Mouse (Mus musculus): ENCODE results near the gene Tmigd3. TPM values are rescaled to one million over a fixed set of nuclear protein-coding genes. Genes with fewer than 3 reads are reported as not detected.
"Not testable (repeated sequence)": the region's sequence is repeated elsewhere in the genome, so short reads cannot be mapped to it uniquely, and the experiment has no call there.

Tmigd3 gene
- polyA plus RNA-seq, 1 experiment: not detected

- H3K4me3 ChIP-seq (ENCODE audit: insufficient read depth, low read length): peak overlapping the region; percentile 16; the same call in 1 of the 2 replicates
- TF ChIP-seq CTCF (IDR thresholded peaks at IDR 0.05; ENCODE audit: low read depth, low read length) (no peak), POLR2A (IDR thresholded peaks at IDR 0.05; ENCODE audit: borderline replicate concordance, low read depth, low read length) (no peak)
- peaks cover 37% of the 10 kb centered on the region for H3K4me1 ChIP-seq (ENCODE audit: control insufficient read depth, insufficient read depth, low read length)
- peak overlapping the region; percentile 48 for H3K27ac ChIP-seq (ENCODE audit: insufficient read depth, low read depth, low read length)
These were observed 40.0 kb downstream of the Tmigd3 start for GRCm38 (mm10) chr3:105910519-105911190.

- Histone ChIP-seq H3K27ac (ENCODE audit: insufficient read depth, low read depth, low read length) (no peak overlapping the region), H3K4me3 (ENCODE audit: insufficient read depth, low read length) (no peak overlapping the region), H3K4me1 (ENCODE audit: control insufficient read depth, insufficient read depth, low read length) (peaks cover 37% of the 10 kb centered on the region)
- TF ChIP-seq CTCF (IDR thresholded peaks at IDR 0.05; ENCODE audit: low read depth, low read length) (no peak), POLR2A (IDR thresholded peaks at IDR 0.05; ENCODE audit: borderline replicate concordance, low read depth, low read length) (no peak)
These were observed 41.6 kb downstream of the Tmigd3 start for GRCm38 (mm10) chr3:105912097-105912880.

- no peak overlapping the region for H3K4me3 ChIP-seq (ENCODE audit: insufficient read depth, low read length)
- no peak overlapping the region; the same call in none of the 2 replicates for H3K27ac ChIP-seq (ENCODE audit: insufficient read depth, low read depth, low read length)
- TF ChIP-seq POLR2A (IDR thresholded peaks at IDR 0.05; ENCODE audit: borderline replicate concordance, low read depth, low read length): no peak
- no peak for TF ChIP-seq CTCF (IDR thresholded peaks at IDR 0.05; ENCODE audit: low read depth, low read length)
- H3K4me1 ChIP-seq (ENCODE audit: control insufficient read depth, insufficient read depth, low read length): peaks cover 44% of the 10 kb centered on the region
These were observed 43.4 kb downstream of the Tmigd3 start for GRCm38 (mm10) chr3:105913839-105914681.

- no peak for TF ChIP-seq CTCF (IDR thresholded peaks at IDR 0.05; ENCODE audit: low read depth, low read length)
- no peak for TF ChIP-seq POLR2A (IDR thresholded peaks at IDR 0.05; ENCODE audit: borderline replicate concordance, low read depth, low read length)
These were observed 44.6 kb downstream of the Tmigd3 start for GRCm38 (mm10) chr3:105915281-105915680.

GRCm38 (mm10) chr3:105916455-105916854, 45.8 kb downstream of the Tmigd3 start:
- H3K27ac ChIP-seq (ENCODE audit: insufficient read depth, low read depth, low read length); H3K4me3 ChIP-seq (ENCODE audit: insufficient read depth, low read length): not testable (repeated sequence)
- peaks cover 36% of the 10 kb centered on the region for H3K4me1 ChIP-seq (ENCODE audit: control insufficient read depth, insufficient read depth, low read length)

More at GRCm38 (mm10) chr3:105915281-105915680, 44.6 kb downstream of the Tmigd3 start:
- H3K27ac ChIP-seq (ENCODE audit: insufficient read depth, low read depth, low read length): no peak overlapping the region
- H3K4me3 ChIP-seq (ENCODE audit: insufficient read depth, low read length): no peak overlapping the region
- peaks cover 43% of the 10 kb centered on the region for H3K4me1 ChIP-seq (ENCODE audit: control insufficient read depth, insufficient read depth, low read length)

GRCm38 (mm10) chr3:105917656-105918354, 47.1 kb downstream of the Tmigd3 start:
- peaks cover 38% of the 10 kb centered on the region for H3K4me1 ChIP-seq (ENCODE audit: control insufficient read depth, insufficient read depth, low read length)
- no peak overlapping the region for H3K27ac ChIP-seq (ENCODE audit: insufficient read depth, low read depth, low read length)
- H3K4me3 ChIP-seq (ENCODE audit: insufficient read depth, low read length): no peak overlapping the region
- TF ChIP-seq CTCF (IDR thresholded peaks at IDR 0.05; ENCODE audit: low read depth, low read length) (no peak), POLR2A (IDR thresholded peaks at IDR 0.05; ENCODE audit: borderline replicate concordance, low read depth, low read length) (no peak)

- TF ChIP-seq CTCF (IDR thresholded peaks at IDR 0.05; ENCODE audit: low read depth, low read length) (no peak), POLR2A (IDR thresholded peaks at IDR 0.05; ENCODE audit: borderline replicate concordance, low read depth, low read length) (no peak)
These were observed 47.6 kb downstream of the Tmigd3 start for GRCm38 (mm10) chr3:105918355-105918745.

GRCm38 (mm10) chr3:105920743-105921142, 50.0 kb downstream of the Tmigd3 start:
- peaks cover 17% of the 10 kb centered on the region for H3K4me1 ChIP-seq (ENCODE audit: control insufficient read depth, insufficient read depth, low read length)
- not testable (repeated sequence) for H3K4me3 ChIP-seq (ENCODE audit: insufficient read depth, low read length); H3K27ac ChIP-seq (ENCODE audit: insufficient read depth, low read depth, low read length)

More at GRCm38 (mm10) chr3:105918355-105918745, 47.6 kb downstream of the Tmigd3 start:
- Histone ChIP-seq H3K4me3 (ENCODE audit: insufficient read depth, low read length) (no peak overlapping the region), H3K27ac (ENCODE audit: insufficient read depth, low read depth, low read length) (no peak overlapping the region), H3K4me1 (ENCODE audit: control insufficient read depth, insufficient read depth, low read length) (peaks cover 36% of the 10 kb centered on the region)

- no peak for TF ChIP-seq POLR2A (IDR thresholded peaks at IDR 0.05; ENCODE audit: borderline replicate concordance, low read depth, low read length)
- TF ChIP-seq CTCF (IDR thresholded peaks at IDR 0.05; ENCODE audit: low read depth, low read length): no peak
- peaks cover 17% of the 10 kb centered on the region for H3K4me1 ChIP-seq (ENCODE audit: control insufficient read depth, insufficient read depth, low read length)
These were observed 51.3 kb downstream of the Tmigd3 start for GRCm38 (mm10) chr3:105921959-105922358.

More at GRCm38 (mm10) chr3:105921959-105922358, 51.3 kb downstream of the Tmigd3 start:
- Histone ChIP-seq H3K27ac (ENCODE audit: insufficient read depth, low read depth, low read length) (no peak overlapping the region), H3K4me3 (ENCODE audit: insufficient read depth, low read length) (no peak overlapping the region)

Measured in bone marrow macrophage, adult 2 months (primary cell).